Mouse (Mus musculus) heart, embryonic 11.5 days (tissue): Measurements from ENCODE around the gene Syne4. TPM values are rescaled to one million over a fixed set of nuclear protein-coding genes. Genes with fewer than 3 reads are reported as not detected.

Source experiments
- ATAC-seq: fragments of 200-750 bp; cut with Nextera tagmentation; replicated peaks from 2 replicates; pipeline ENCODE4 v1.8.0; 2017; ENCODE audit warnings: moderate library complexity; ENCODE audit not compliant: insufficient number of reproducible peaks, low FRiP score, low TSS enrichment
- H3K27ac ChIP-seq: fragments of 300-500 bp; sonication (generic); 2 replicates; pipeline ENCODE4 v1.5.1; 2014; ENCODE audit warnings: mild to moderate bottlenecking, low read depth, low read length
- H3K27me3 ChIP-seq: fragments of 300-500 bp; sonication (generic); 2 replicates; pipeline ENCODE4 v1.6.1; 2014; ENCODE audit warnings: mild to moderate bottlenecking, low read length, mixed read lengths; ENCODE audit not compliant: control insufficient read depth, insufficient read depth
- H3K36me3 ChIP-seq: fragments of 300-500 bp; sonication (generic); 2 replicates; pipeline ENCODE4 v1.6.1; 2014; ENCODE audit warnings: mild to moderate bottlenecking, low read length, moderate library complexity, mixed read lengths; ENCODE audit not compliant: control insufficient read depth, insufficient read depth
- H3K4me1 ChIP-seq: fragments of 300-500 bp; sonication (generic); 2 replicates; pipeline ENCODE4 v1.6.1; 2014; ENCODE audit warnings: low read length; ENCODE audit not compliant: control insufficient read depth, insufficient read depth
- H3K4me2 ChIP-seq: fragments of 300-500 bp; sonication (generic); 2 replicates; pipeline ENCODE4 v1.6.1; 2014; ENCODE audit warnings: mild to moderate bottlenecking, moderate library complexity
- H3K4me3 ChIP-seq: fragments of 300-500 bp; sonication (generic); 2 replicates; pipeline ENCODE4 v1.5.1; 2014; ENCODE audit warnings: low read depth, low read length
- H3K9ac ChIP-seq: fragments of 300-500 bp; sonication (generic); 2 replicates; pipeline ENCODE4 v1.6.1; 2014; ENCODE audit warnings: mild to moderate bottlenecking, low read depth, low read length, moderate library complexity
- H3K9me3 ChIP-seq: fragments of 300-500 bp; sonication (generic); replicated peaks from 2 replicates; pipeline ENCODE4 v1.6.1; 2016; ENCODE audit warnings: low read length; ENCODE audit not compliant: control insufficient read depth
- WGBS: fragments of 180-500 bp; shearing (Covaris S2); extraction: QIAGEN DNeasy Blood & Tissue Kit; methylation state at CpG from one replicate; pipeline ENCODE4 v1.1.7; 2014; ENCODE audit not compliant: insufficient replicate concordance; 5-methylcytosine and 5-hydroxymethylcytosine counted together
- polyA plus RNA-seq: library from polyadenylated mRNA; unstranded; fragments of >200 nt; fragmentation: Nextera tagmentation; extraction: Ambion mirVana; gene quantifications from 2 replicates; pipeline ENCODE4 v1.2.1, GENCODE M21; 2014

Syne4 gene
- polyA plus RNA-seq, 1 experiment from 2014 or later: 18.1 TPM

- 4% methylated on average over 27 of the region's 27 CpGs for WGBS
- peak within 1 kb of the TSS; percentile 65 for H3K9ac ChIP-seq
- ATAC-seq: peak; percentile 98
- H3K4me1 ChIP-seq: peaks cover 8% of the 10 kb centered on the region
- H3K27ac ChIP-seq: peak within 1 kb of the TSS; percentile 66
- H3K4me2 ChIP-seq: peak within 1 kb of the TSS; percentile 86
- H3K27me3 ChIP-seq: no peaks in the 10 kb centered on the region
- peak within 1 kb of the TSS; percentile 62 for H3K4me3 ChIP-seq
- H3K9me3 ChIP-seq: no peaks in the 10 kb centered on the region
- peaks cover 8% of the 10 kb centered on the region for H3K36me3 ChIP-seq
Measured at GRCm38 (mm10) chr7:30308076-30309005, 6.3 kb upstream of the Syne4 start, which contains the start of gene Alkbh6. TSS of gene Alkbh6 (plus strand) at chr7:30308717.

GRCm38 (mm10) chr7:30309395-30310129 is 5.0 kb upstream of the Syne4 start:
- Histone ChIP-seq H3K27me3 (no peaks in the 10 kb centered on the region), H3K27ac (0 out of 2 replicates have a peak overlapping the region, but pooled peaks have one; percentile 31), H3K36me3 (0 out of 2 replicates have a peak, but pooled peaks cover 3% of the 10 kb centered on the region), H3K9me3 (no peaks in the 10 kb centered on the region), H3K9ac (peak overlapping the region; percentile 65), H3K4me3 (peak overlapping the region; percentile 62), H3K4me2 (peak overlapping the region; percentile 86), H3K4me1 (peaks cover 11% of the 10 kb centered on the region)
- 58% methylated on average over 15 of the region's 15 CpGs for WGBS
- ATAC-seq: no peak

GRCm38 (mm10) chr7:30310136-30310535 is 4.5 kb upstream of the Syne4 start:
- Histone ChIP-seq H3K27me3 (no peaks in the 10 kb centered on the region), H3K4me1 (peaks cover 15% of the 10 kb centered on the region), H3K4me2 (no peak overlapping the region), H3K9ac (no peak overlapping the region), H3K4me3 (no peak overlapping the region), H3K36me3 (0 out of 2 replicates have a peak, but pooled peaks cover 3% of the 10 kb centered on the region), H3K27ac (no peak overlapping the region), H3K9me3 (no peaks in the 10 kb centered on the region)
- ATAC-seq: no peak
- 86% methylated on average over 12 of the region's 12 CpGs for WGBS

GRCm38 (mm10) chr7:30313666-30314320 is 814 bp upstream of the Syne4 start:
- WGBS: 44% methylated on average over 27 of the region's 27 CpGs
- no peak overlapping the region for H3K4me2 ChIP-seq
- H3K36me3 ChIP-seq: 0 out of 2 replicates have a peak, but pooled peaks cover 3% of the 10 kb centered on the region
- peaks cover 12% of the 10 kb centered on the region for H3K4me1 ChIP-seq
- no peaks in the 10 kb centered on the region for H3K27me3 ChIP-seq
- no peak for ATAC-seq
- H3K4me3 ChIP-seq: no peak overlapping the region
- H3K27ac ChIP-seq: no peak overlapping the region
- H3K9ac ChIP-seq: no peak overlapping the region
- H3K9me3 ChIP-seq: no peaks in the 10 kb centered on the region

- H3K36me3 ChIP-seq: no peaks in the 10 kb centered on the region
- no peak for ATAC-seq
- H3K9me3 ChIP-seq: no peaks in the 10 kb centered on the region
- peak overlapping the region; percentile 62 for H3K9ac ChIP-seq
- H3K27ac ChIP-seq: no peak overlapping the region
- H3K4me2 ChIP-seq: peak overlapping the region; percentile 62
- H3K27me3 ChIP-seq: no peaks in the 10 kb centered on the region
- 71% methylated on average over 13 of the region's 13 CpGs for WGBS
- H3K4me1 ChIP-seq: peaks cover 7% of the 10 kb centered on the region
- H3K4me3 ChIP-seq: peak overlapping the region; percentile 42
Measured at GRCm38 (mm10) chr7:30315559-30316529, 1.2 kb downstream of the Syne4 start.

- Histone ChIP-seq H3K27ac (no peak overlapping the region), H3K9ac (no peak overlapping the region), H3K4me3 (no peak overlapping the region), H3K4me2 (no peak overlapping the region), H3K9me3 (no peaks in the 10 kb centered on the region), H3K4me1 (peaks cover 14% of the 10 kb centered on the region), H3K36me3 (no peaks in the 10 kb centered on the region), H3K27me3 (no peaks in the 10 kb centered on the region)
- WGBS: 93% methylated on average over 3 of the region's 3 CpGs
- ATAC-seq: no peak
Measured at GRCm38 (mm10) chr7:30318142-30318541, 3.5 kb downstream of the Syne4 start.

GRCm38 (mm10) chr7:30320946-30321345 is 6.3 kb downstream of the Syne4 start:
- 83% methylated on average over 2 of the region's 2 CpGs for WGBS
- no peak overlapping the region; the same call in 1 of the 2 replicates for H3K9ac ChIP-seq

More at GRCm38 (mm10) chr7:30320946-30321345, 6.3 kb downstream of the Syne4 start:
- peak overlapping the region; percentile 84 for H3K4me3 ChIP-seq
- H3K9me3 ChIP-seq: no peaks in the 10 kb centered on the region
- no peak overlapping the region for H3K27ac ChIP-seq
- H3K4me2 ChIP-seq: peak overlapping the region; percentile 94
- no peaks in the 10 kb centered on the region for H3K36me3 ChIP-seq
- H3K4me1 ChIP-seq: peaks cover 8% of the 10 kb centered on the region
- ATAC-seq: no peak
- no peaks in the 10 kb centered on the region for H3K27me3 ChIP-seq
